Mouse (Mus musculus) c-Kit-positive CD71-positive TER-119-negative erythroid progenitor cells, embryonic 14.5 days (primary cell): Measurements from ENCODE around the gene Tspyl3.

Experiments
- DNase-seq: peaks from one replicate; pipeline ENCODE4 v3.0.0-alpha.2; 2013; ENCODE audit warnings: low read depth

Gene Tspyl3

DNA sequence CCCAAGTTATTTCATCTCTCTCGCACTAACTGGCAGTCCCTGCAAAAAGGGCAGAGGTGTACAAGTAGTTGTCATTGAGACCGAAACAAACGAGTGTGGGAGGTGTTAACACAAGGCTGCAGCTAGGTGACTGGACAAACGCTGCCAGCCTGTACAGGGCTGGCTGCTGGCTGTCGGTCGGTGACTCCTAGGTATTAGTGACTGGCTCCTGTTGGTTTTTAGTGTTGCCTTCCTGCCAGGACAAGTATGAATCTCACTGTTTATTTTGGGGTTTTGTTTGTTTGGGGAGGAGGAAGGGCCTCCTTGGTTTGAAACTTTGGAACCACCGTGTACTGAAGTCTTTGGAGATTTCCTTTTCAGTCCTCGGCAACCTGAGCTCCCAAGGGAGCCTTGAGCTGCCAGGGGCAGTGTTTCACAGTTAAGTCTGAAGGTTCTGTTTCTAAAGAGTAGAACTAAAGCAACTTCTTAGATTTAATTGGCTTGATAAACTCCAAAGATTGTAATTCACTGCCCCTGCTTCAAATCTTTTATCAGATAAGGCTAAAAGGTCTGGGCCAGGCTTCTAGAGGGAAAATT lies 49.2 kb downstream of the Tspyl3 start:
- DNase-seq, result no peak
